In the genomic region with DNA sequence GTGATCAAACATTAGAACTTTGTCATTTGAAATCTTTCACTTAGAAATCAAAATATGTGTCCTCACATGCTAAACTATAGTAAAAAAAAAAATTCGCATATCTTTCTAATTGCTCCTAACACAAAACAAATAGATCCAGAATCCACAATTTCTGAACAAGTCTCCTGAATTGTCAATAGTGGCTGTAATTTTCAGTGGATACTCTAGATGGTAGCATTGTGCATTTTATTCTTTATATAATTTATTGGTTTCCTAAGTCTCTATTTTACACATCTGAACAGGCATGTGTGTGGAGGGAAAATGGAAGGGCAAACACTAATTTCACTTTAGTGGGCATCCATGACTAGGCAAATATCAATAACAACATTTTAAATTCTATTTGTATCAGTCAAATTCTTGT, we compare ENCODE assay signal across 11 mouse cellular contexts.
DNase-seq lines count a peak whose midpoint lies in the region; ATAC-seq and TF ChIP-seq lines count a peak whose summit lies in the region.
"Had no signal": no experiment of that assay in that cellular context is flagged by ENCODE, and none has a peak within 500 bp of the region (broad histone marks: within the 10 kb centered on the region; RNA-seq: fewer than 3 reads in every experiment).

No protein-coding gene starts in this region.

- no peaks in the 10 kb centered on the region for H3K9me3 ChIP-seq in hindbrain, postnatal 0 days (ENCODE audit: low read length)
- H3K9me3 ChIP-seq in hindbrain, embryonic 13.5 days = no peaks in the 10 kb centered on the region
- H3K9me3 ChIP-seq in lung, embryonic 14.5 days (ENCODE audit: low read depth, low read length) = no peaks in the 10 kb centered on the region

- no peak overlapping the region for H3K4me3 ChIP-seq in hindbrain, postnatal 0 days (ENCODE audit: low read length)
- H3K4me3 ChIP-seq in hindbrain, embryonic 13.5 days = no peak overlapping the region
- H3K4me3 ChIP-seq in lung, embryonic 14.5 days (ENCODE audit: low read depth, low read length) = no peak overlapping the region
- no peak overlapping the region for H3K4me3 ChIP-seq in thymus, adult 2 months (ENCODE audit: control insufficient read depth, insufficient read depth, low read length)
- H3K4me3 ChIP-seq: myocyte had no signal

- H3K4me2 ChIP-seq in hindbrain, postnatal 0 days (ENCODE audit: low read depth, low read length) = no peak overlapping the region
- H3K4me2 ChIP-seq in hindbrain, embryonic 13.5 days = no peak overlapping the region
- no peak overlapping the region for H3K4me2 ChIP-seq in lung, embryonic 14.5 days

- 38% methylated on average over 1 of the region's 1 CpGs for WGBS in hindbrain, postnatal 0 days
- WGBS in hindbrain, embryonic 13.5 days = 24% methylated on average over 1 of the region's 1 CpGs
- WGBS in lung, embryonic 14.5 days = 9% methylated on average over 1 of the region's 1 CpGs
- 11% methylated on average over 1 of the region's 1 CpGs for WGBS in thymus, adult 2 months

- peak; percentile 38; the same call in 1 of the 2 replicates for TF ChIP-seq CTCF in hindbrain, postnatal 0 days (IDR thresholded peaks at IDR 0.05; ENCODE audit: low read depth)
- TF ChIP-seq CTCF in lung, embryonic 14.5 days (IDR thresholded peaks at IDR 0.05; ENCODE audit: low read depth) = peak; percentile 30
- no peak for TF ChIP-seq CTCF in thymus, adult 2 months (IDR thresholded peaks at IDR 0.05; ENCODE audit: borderline replicate concordance, control insufficient read depth, extremely low read depth, insufficient read depth, low read length, poor library complexity)

- no peak overlapping the region for H3K27ac ChIP-seq in hindbrain, postnatal 0 days
- no peak overlapping the region for H3K27ac ChIP-seq in hindbrain, embryonic 13.5 days
- no peak overlapping the region for H3K27ac ChIP-seq in lung, embryonic 14.5 days (ENCODE audit: low read depth)
- H3K27ac ChIP-seq in thymus, adult 2 months (ENCODE audit: control insufficient read depth, insufficient read depth, low read length) = no peak overlapping the region
- H3K27ac ChIP-seq: macrophage had no signal

- DNase-seq in hindbrain, postnatal 0 days (ENCODE audit: low spot score) = peak; percentile 10
- DNase-seq in lung, embryonic 14.5 days = peak; percentile 62
- no peak for DNase-seq in lung, adult 18-20 months
- peak; percentile 34 for DNase-seq in NIH3T3 (ENCODE audit: low read depth)
- peak; percentile 0 for DNase-seq in naive thymus-derived CD4-positive, alpha-beta T cell, adult 2 months (ENCODE audit: low read depth)
- DNase-seq in thymus, adult 2 months = no peak
- DNase-seq: kidney, postnatal 10 days; thymus, postnatal 25 days had no signal

- no peaks in the 10 kb centered on the region for H3K36me3 ChIP-seq in hindbrain, postnatal 0 days (ENCODE audit: insufficient read depth, low read length)
- no peaks in the 10 kb centered on the region for H3K36me3 ChIP-seq in hindbrain, embryonic 13.5 days
- no peaks in the 10 kb centered on the region for H3K36me3 ChIP-seq in lung, embryonic 14.5 days (ENCODE audit: insufficient read depth)
- no peaks in the 10 kb centered on the region for H3K36me3 ChIP-seq in thymus, adult 2 months (ENCODE audit: control insufficient read depth, insufficient read depth, low read length)

- no peak for TF ChIP-seq POLR2A in thymus, adult 2 months (IDR thresholded peaks at IDR 0.05; ENCODE audit: control insufficient read depth, extremely low read depth, insufficient read depth, low read length, poor library complexity)

- no peak overlapping the region for H3K9ac ChIP-seq in hindbrain, postnatal 0 days (replicated peaks; ENCODE audit: low read length)
- H3K9ac ChIP-seq in hindbrain, embryonic 13.5 days = no peak overlapping the region
- H3K9ac ChIP-seq in lung, embryonic 14.5 days = no peak overlapping the region

- no peak for ATAC-seq in hindbrain, postnatal 0 days
- no peak for ATAC-seq in hindbrain, embryonic 13.5 days (ENCODE audit: low FRiP score)
- ATAC-seq in lung, embryonic 14.5 days (ENCODE audit: insufficient read depth) = no peak

- no peaks in the 10 kb centered on the region for H3K4me1 ChIP-seq in hindbrain, postnatal 0 days (ENCODE audit: insufficient read depth, low read length)
- no peaks in the 10 kb centered on the region for H3K4me1 ChIP-seq in hindbrain, embryonic 13.5 days (replicated peaks)
- no peaks in the 10 kb centered on the region for H3K4me1 ChIP-seq in lung, embryonic 14.5 days (ENCODE audit: insufficient read depth)
- H3K4me1 ChIP-seq in thymus, adult 2 months (replicated peaks; ENCODE audit: control insufficient read depth, insufficient read depth, low read length) = no peaks in the 10 kb centered on the region

- no peaks in the 10 kb centered on the region; the same call in 1 of the 2 replicates for H3K27me3 ChIP-seq in hindbrain, postnatal 0 days (ENCODE audit: insufficient read depth, low read length)
- H3K27me3 ChIP-seq in hindbrain, embryonic 13.5 days = no peaks in the 10 kb centered on the region
- no peaks in the 10 kb centered on the region for H3K27me3 ChIP-seq in lung, embryonic 14.5 days (ENCODE audit: insufficient read depth, low read length)
- no peaks in the 10 kb centered on the region for H3K27me3 ChIP-seq in thymus, adult 2 months (ENCODE audit: control insufficient read depth, insufficient read depth, low read length)

Comparison
In these comparisons a context has a peak if more than half of its experiments do, and no peak if none do; other contexts are left out.
1. DNase-seq: peak in hindbrain, postnatal 0 days (single experiment), lung, embryonic 14.5 days (single experiment), NIH3T3 (single experiment) and naive thymus-derived CD4-positive, alpha-beta T cell, adult 2 months (single experiment); none in lung, adult 18-20 months (0 of 2) and thymus, adult 2 months (single experiment).